Mouse (Mus musculus): ENCODE data around the gene Fbxw8.

DNA sequence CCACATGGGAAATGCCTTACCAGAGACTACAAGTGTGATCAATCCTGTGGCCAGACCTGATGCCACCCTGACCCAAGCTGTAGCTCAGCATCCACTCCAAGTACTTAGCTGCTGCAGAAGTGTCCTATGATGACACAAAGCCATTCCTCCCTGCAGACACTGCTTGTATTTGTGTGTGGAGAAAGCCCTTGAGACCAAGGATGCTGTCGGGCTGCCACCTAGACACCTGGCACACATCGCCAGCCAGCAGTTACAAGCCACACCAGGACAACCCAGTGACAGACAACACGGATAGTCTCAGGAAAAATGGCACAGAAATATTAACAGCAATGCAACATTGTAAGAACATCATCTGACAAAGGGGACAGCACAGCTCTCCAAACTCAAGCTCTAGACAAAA, 9.8 kb downstream of the Fbxw8 start:
- TF ChIP-seq CTCF (IDR thresholded peaks at IDR 0.05; ENCODE audit: extremely low read depth, insufficient read length, insufficient replicate concordance, low read depth, low read length) (no peak), POLR2A (IDR thresholded peaks at IDR 0.05; ENCODE audit: low read depth, low read length) (no peak)
